Mouse (Mus musculus): ENCODE results near the gene Pkp1.

GRCm38 (mm10) chr1:135936091-135936490 lies 17.1 kb upstream of the Pkp1 start:
- TF ChIP-seq CTCF (IDR thresholded peaks at IDR 0.05; ENCODE audit: low read depth, low read length) (no peak), GATA1 (IDR thresholded peaks at IDR 0.05; ENCODE audit: borderline replicate concordance, low read length) (no peak), POLR2AphosphoS5 (IDR thresholded peaks at IDR 0.05; ENCODE audit: insufficient replicate concordance, low read depth, low read length) (no peak), GATA2 (IDR thresholded peaks at IDR 0.05; ENCODE audit: borderline replicate concordance, low read depth, low read length) (no peak)
